Mouse (Mus musculus) C2C12 (cell line): Measurements from ENCODE around the gene Tyro3. TPM values are rescaled to one million over a fixed set of nuclear protein-coding genes. Genes with fewer than 3 reads are reported as not detected.

Source experiments
- H3K27me3 ChIP-seq: one replicate; pipeline ENCODE4 v1.6.1; 2011; ENCODE audit not compliant: control insufficient read depth, insufficient read depth, insufficient read length
- H3K36me3 ChIP-seq: one replicate; pipeline ENCODE4 v1.6.1; 2011; ENCODE audit not compliant: control insufficient read depth, insufficient read depth
- H3K4me3 ChIP-seq: one replicate; pipeline ENCODE4 v1.5.1; 2011; ENCODE audit warnings: mild to moderate bottlenecking, control low read depth; ENCODE audit not compliant: poor library complexity, insufficient read depth, severe bottlenecking
- H3K79me2 ChIP-seq: one replicate; pipeline ENCODE4 v1.6.1; 2011; ENCODE audit not compliant: control insufficient read depth, insufficient read depth
- H3K79me3 ChIP-seq: one replicate; pipeline ENCODE4 v1.6.1; 2011; ENCODE audit warnings: low read depth, control low read depth
- H3ac ChIP-seq: one replicate; pipeline ENCODE3; 2011; ENCODE audit warnings: low read depth; ENCODE audit not compliant: control insufficient read depth, insufficient read length
- CEBPB ChIP-seq: IDR thresholded peaks from one replicate; pipeline ENCODE4 v1.6.1; 2011; ENCODE audit warnings: low read depth, mild to moderate bottlenecking, control low read depth, moderate library complexity
- CTCF ChIP-seq: IDR thresholded peaks from one replicate; pipeline ENCODE4 v1.5.1; 2011; ENCODE audit not compliant: control insufficient read depth, insufficient read depth, insufficient read length
- FOSL1 ChIP-seq: IDR thresholded peaks from one replicate; pipeline ENCODE4 v1.8.0; 2011; ENCODE audit warnings: mild to moderate bottlenecking, low read length; ENCODE audit not compliant: poor library complexity, insufficient read depth, severe bottlenecking
- MAX ChIP-seq: IDR thresholded peaks from one replicate; pipeline ENCODE4 v1.6.1; 2011; ENCODE audit warnings: mild to moderate bottlenecking, control low read depth
- MYOD1 ChIP-seq: IDR thresholded peaks from one replicate; pipeline ENCODE4 v1.6.1; 2011; ENCODE audit warnings: low read depth; ENCODE audit not compliant: control insufficient read depth, insufficient read length
- MYOG ChIP-seq: IDR thresholded peaks from one replicate; pipeline ENCODE4 v1.6.1; 2011; ENCODE audit not compliant: control insufficient read depth, insufficient read length; ENCODE audit errors: extremely low read depth
- USF1 ChIP-seq: IDR thresholded peaks from one replicate; pipeline ENCODE4 v1.6.1; 2011; ENCODE audit warnings: low read depth, mild to moderate bottlenecking, control low read depth, moderate library complexity
- polyA plus RNA-seq: library from polyadenylated mRNA; unstranded; fragments of >200 nt; fragmentation: generic; extraction: Trizol; gene quantifications from one replicate; pipeline ENCODE4 v1.2.1, GENCODE M21; 2012; ENCODE audit warnings: missing spikeins

The Tyro3 gene
- polyA plus RNA-seq, 1 experiment: 9.3 TPM

GRCm38 (mm10) chr2:119760251-119760650 is 37.3 kb upstream of the Tyro3 start, which contains the start of gene Ltk:
Gene Ltk, minus strand, starts transcription at chr2:119760431.
- peaks cover 13% of the 10 kb centered on the region for H3K36me3 ChIP-seq
- H3K27me3 ChIP-seq: peaks cover 28% of the 10 kb centered on the region
- no peaks in the 10 kb centered on the region for H3K79me3 ChIP-seq
- no peak within 1 kb of the TSS for H3ac ChIP-seq
- H3K79me2 ChIP-seq: no peaks in the 10 kb centered on the region
- H3K4me3 ChIP-seq: no peak within 1 kb of the TSS
- TF ChIP-seq FOSL1 (no peak), MAX (no peak), CTCF (no peak), CEBPB (no peak), MYOD1 (no peak), MYOG (no peak)

- Histone ChIP-seq H3K27me3 (peaks cover 28% of the 10 kb centered on the region), H3K79me3 (no peaks in the 10 kb centered on the region), H3K4me3 (no peak overlapping the region), H3ac (no peak overlapping the region), H3K36me3 (peaks cover 20% of the 10 kb centered on the region), H3K79me2 (no peaks in the 10 kb centered on the region)
- no peak for TF ChIP-seq CTCF
- TF ChIP-seq MYOD1: no peak
- TF ChIP-seq CEBPB: no peak
- TF ChIP-seq FOSL1: no peak
- TF ChIP-seq MYOG: no peak
- TF ChIP-seq USF1: no peak
- no peak for TF ChIP-seq MAX
Measured at GRCm38 (mm10) chr2:119762276-119762675, 35.3 kb upstream of the Tyro3 start.

DNA sequence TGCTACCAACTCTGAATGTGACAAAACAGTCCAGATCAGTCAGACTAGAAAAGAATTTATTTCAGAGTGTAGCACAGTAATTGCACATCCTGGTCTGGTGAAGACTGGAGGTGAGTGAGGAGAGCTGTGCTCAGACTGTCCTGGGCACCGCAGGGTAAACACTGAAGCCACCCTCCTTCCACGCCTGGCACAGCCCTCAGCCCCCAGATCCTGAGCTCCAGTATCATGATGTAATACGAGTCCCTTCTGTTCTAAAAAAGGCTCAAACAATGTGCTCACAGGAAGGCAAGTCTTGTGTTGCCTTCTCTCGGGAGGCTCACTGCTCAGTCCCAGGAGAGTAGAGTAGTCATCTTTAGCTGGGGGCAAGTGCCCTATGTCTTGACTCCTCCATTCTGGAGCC is 33.6 kb upstream of the Tyro3 start:
- no peak for TF ChIP-seq FOSL1
- no peak for TF ChIP-seq CTCF
- no peak for TF ChIP-seq MYOG
- TF ChIP-seq MYOD1: no peak
- TF ChIP-seq MAX: no peak
- TF ChIP-seq CEBPB: no peak
- no peak for TF ChIP-seq USF1
- peaks cover 13% of the 10 kb centered on the region for H3K27me3 ChIP-seq
- H3K4me3 ChIP-seq: no peak overlapping the region
- H3K36me3 ChIP-seq: peaks cover 30% of the 10 kb centered on the region
- no peaks in the 10 kb centered on the region for H3K79me3 ChIP-seq
- H3K79me2 ChIP-seq: no peaks in the 10 kb centered on the region
- H3ac ChIP-seq: no peak overlapping the region

DNA sequence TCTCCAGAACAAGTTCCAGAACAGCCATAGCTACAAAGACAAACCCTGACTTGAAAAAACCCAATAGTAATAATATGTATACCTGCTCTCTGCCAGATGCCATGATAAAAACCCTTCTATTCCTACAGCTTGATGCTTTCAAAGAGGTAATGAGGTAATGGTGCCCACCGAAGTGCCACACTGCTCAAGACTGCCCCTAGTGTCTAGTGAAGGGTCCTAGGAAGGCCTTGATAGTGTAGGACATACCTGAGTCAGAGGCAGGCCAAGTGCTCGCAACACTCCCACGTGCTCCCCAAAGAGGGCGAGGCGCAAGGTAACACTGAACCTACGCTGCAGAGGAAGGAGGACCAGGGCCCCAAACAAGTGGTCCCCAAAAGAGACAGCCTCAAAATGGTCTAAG is 30.3 kb upstream of the Tyro3 start:
- no peak for TF ChIP-seq CTCF
- no peak for TF ChIP-seq USF1
- no peak for TF ChIP-seq CEBPB
- TF ChIP-seq MAX: no peak
- no peak for TF ChIP-seq MYOG
- no peak for TF ChIP-seq FOSL1
- TF ChIP-seq MYOD1: no peak
- no peak overlapping the region for H3ac ChIP-seq
- no peak overlapping the region for H3K4me3 ChIP-seq
- no peaks in the 10 kb centered on the region for H3K79me3 ChIP-seq
- H3K79me2 ChIP-seq: no peaks in the 10 kb centered on the region
- peaks cover 46% of the 10 kb centered on the region for H3K36me3 ChIP-seq
- H3K27me3 ChIP-seq: no peaks in the 10 kb centered on the region

DNA sequence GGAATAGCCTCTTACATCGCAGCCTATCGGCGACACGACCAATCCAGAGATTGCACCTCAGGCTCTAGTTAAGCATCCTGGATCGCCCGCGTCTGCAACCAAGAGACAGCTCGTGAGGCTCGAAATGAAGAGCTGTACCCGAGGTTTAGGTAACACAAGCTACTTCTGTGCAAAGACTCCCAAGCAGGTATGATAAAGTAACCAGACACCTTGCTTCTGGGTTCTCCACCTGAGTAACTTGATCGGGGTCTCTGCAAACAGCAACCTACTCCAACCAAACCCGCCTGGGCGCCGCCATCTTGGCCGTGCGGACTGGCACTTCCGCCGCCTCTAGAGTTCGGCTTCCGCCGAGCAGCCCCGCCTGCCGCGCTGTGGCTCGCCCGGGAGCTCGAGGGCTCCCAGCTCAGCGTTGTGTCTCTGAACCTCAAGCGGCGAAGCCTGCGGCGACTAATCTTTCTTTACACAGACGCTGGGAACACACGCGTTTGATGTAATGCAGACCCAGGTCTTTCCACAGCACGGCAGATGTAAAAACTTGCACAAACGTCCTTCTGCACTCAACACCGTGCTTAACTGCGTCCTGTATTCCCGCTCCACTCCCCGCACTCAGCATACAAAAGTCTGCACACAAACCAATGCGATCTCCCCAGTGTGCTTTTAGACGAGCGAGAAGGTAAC is 10.2 kb upstream of the Tyro3 start, which contains the start of gene Rpap1:
Gene Rpap1 (minus strand): TSS at position 332 of the 678 bp plus-strand sequence.
- Histone ChIP-seq H3K4me3 (peak within 1 kb of the TSS; percentile 51), H3K79me2 (peaks cover 35% of the 10 kb centered on the region), H3K36me3 (peaks cover 3% of the 10 kb centered on the region), H3ac (peak within 1 kb of the TSS; percentile 76), H3K79me3 (peaks cover 9% of the 10 kb centered on the region), H3K27me3 (no peaks in the 10 kb centered on the region)
- TF ChIP-seq MAX (peak; percentile 50), CTCF (no peak)

DNA sequence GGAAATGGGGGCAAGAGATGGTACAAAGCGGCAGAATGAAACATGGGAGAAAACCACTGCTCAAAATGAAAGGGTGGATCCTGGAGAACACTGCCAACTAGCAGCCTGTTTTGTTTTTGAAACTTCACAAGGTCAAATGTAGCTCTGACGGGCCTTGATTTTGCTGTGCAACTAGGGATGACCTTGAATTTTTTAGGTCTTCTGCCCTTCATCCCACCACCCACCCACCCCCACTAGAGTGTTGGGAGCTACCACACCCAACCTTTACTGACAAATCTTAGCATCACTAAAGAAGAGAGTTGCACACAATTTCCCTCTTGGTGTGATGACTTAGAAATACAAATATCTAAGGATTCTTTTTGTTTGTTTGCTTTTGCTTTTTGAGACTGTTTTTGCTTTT is 7.5 kb upstream of the Tyro3 start:
- no peak for TF ChIP-seq MYOD1
- TF ChIP-seq CTCF: no peak
- TF ChIP-seq USF1: no peak
- no peak for TF ChIP-seq MAX
- no peak for TF ChIP-seq MYOG
- TF ChIP-seq CEBPB: no peak
- no peak for TF ChIP-seq FOSL1
- Histone ChIP-seq H3K27me3 (peaks cover 4% of the 10 kb centered on the region), H3ac (no peak overlapping the region), H3K4me3 (no peak overlapping the region), H3K79me2 (peaks cover 19% of the 10 kb centered on the region), H3K79me3 (peaks cover 9% of the 10 kb centered on the region), H3K36me3 (no peaks in the 10 kb centered on the region)
